Mouse (Mus musculus) testis, adult 2 months (tissue): ENCODE measurements around the gene Tmem254a. TPM values are rescaled to one million over a fixed set of nuclear protein-coding genes. Genes with fewer than 3 reads are reported as not detected.
"Not testable (repeated sequence)": the region's sequence is repeated elsewhere in the genome, so short reads cannot be mapped to it uniquely, and the experiment has no call there.

ENCODE experiments used
- H3K27ac ChIP-seq: fragments of 200-500 bp; 2 replicates; pipeline ENCODE4 v1.5.1; 2012; ENCODE audit warnings: low read depth, low read length; ENCODE audit not compliant: control insufficient read depth, insufficient read depth
- H3K27me3 ChIP-seq: fragments of 200-500 bp; 2 replicates; pipeline ENCODE4 v1.6.1; 2012; ENCODE audit warnings: mild to moderate bottlenecking, low read length, moderate library complexity; ENCODE audit not compliant: control insufficient read depth, insufficient read depth
- H3K36me3 ChIP-seq: fragments of 200-500 bp; 2 replicates; pipeline ENCODE4 v1.6.1; 2012; ENCODE audit warnings: mild to moderate bottlenecking, low read length; ENCODE audit not compliant: control insufficient read depth, insufficient read depth
- H3K4me1 ChIP-seq: fragments of 200-500 bp; 2 replicates; pipeline ENCODE4 v1.6.1; 2012; ENCODE audit warnings: low read length; ENCODE audit not compliant: control insufficient read depth, insufficient read depth
- H3K4me3 ChIP-seq: fragments of 200-500 bp; 2 replicates; pipeline ENCODE4 v1.5.1; 2012; ENCODE audit warnings: low read depth, mild to moderate bottlenecking, low read length, moderate library complexity, mixed read lengths; ENCODE audit not compliant: control insufficient read depth
- polyA plus RNA-seq: library from polyadenylated mRNA; depleted of rRNA; stranded (reverse); fragments of >200 nt; gene quantifications from 2 replicates; pipeline ENCODE4 v1.2.3, GENCODE M21; 2012; rRNA removed

Tmem254a gene
- 0.74 and 1.1 TPM in 2 replicates for polyA plus RNA-seq

DNA sequence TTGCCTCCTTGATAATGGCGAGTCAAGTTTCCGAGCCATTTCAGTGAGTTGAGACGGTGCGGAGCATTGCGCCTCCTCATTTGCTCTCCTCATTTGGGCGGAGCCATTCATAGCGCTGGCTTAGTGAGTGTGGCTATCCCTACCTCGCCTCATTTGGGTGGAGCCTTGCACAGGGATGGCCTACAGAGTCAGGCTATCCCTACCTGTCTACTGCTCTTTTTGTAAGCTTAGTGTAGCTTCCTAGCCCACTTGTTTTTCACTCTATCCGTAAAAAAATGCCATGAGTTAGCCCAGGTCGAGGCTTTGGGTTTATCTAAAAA is at the start of gene Tmem254a:
Gene Tmem254a, minus strand, starts transcription at position 111 of the 320 bp plus-strand sequence.
- not testable (repeated sequence) for H3K4me1 ChIP-seq, H3K36me3 ChIP-seq, H3K27ac ChIP-seq, H3K4me3 ChIP-seq, H3K27me3 ChIP-seq

DNA sequence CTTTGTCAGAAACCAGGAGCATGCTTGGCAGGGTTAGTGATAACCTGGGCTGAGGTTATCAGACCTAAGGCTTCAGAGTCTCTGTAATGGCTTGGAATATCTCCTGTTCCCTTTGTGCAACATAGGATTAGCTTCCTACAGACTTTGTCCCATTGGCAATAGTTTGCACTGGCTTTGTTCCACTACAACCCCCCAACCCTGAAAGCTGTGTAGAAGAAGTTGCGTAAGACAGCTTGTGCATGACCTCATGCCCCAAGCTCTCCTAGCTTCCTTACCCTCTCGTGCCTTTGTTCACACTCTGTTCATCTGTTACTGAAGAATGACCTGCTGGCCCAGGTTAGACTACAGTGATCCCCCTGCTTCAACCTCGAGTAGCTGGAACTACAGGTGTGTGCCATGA is 30.4 kb upstream of the Tmem254a start:
- H3K27ac ChIP-seq, H3K4me3 ChIP-seq, H3K4me1 ChIP-seq, H3K36me3 ChIP-seq, H3K27me3 ChIP-seq: not testable (repeated sequence)

DNA sequence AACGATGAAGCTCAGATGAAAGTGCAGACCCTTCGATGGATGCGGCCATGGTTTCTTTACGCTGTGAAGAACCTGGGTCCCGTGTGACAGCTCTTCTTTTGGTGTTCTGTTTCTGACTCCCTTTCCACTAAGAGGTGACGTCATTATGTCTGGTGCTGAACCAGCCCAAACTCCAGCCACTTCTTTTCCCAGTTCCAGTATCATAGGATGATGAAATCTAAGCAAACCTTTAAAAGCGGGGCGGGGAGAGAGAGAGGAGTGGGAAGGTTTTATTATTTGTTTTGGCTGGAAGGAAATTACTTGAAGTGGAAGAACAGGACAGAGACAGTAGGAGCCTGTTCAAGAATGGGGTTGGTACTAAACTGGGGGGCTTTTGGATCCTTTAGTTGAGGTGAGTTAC is 10.5 kb upstream of the Tmem254a start, which contains the start of gene Cphx1:
Gene Cphx1, plus strand, starts transcription at position 301 of the 400 bp plus-strand sequence.
- H3K27ac ChIP-seq, H3K27me3 ChIP-seq, H3K4me3 ChIP-seq, H3K4me1 ChIP-seq, H3K36me3 ChIP-seq: not testable (repeated sequence)

DNA sequence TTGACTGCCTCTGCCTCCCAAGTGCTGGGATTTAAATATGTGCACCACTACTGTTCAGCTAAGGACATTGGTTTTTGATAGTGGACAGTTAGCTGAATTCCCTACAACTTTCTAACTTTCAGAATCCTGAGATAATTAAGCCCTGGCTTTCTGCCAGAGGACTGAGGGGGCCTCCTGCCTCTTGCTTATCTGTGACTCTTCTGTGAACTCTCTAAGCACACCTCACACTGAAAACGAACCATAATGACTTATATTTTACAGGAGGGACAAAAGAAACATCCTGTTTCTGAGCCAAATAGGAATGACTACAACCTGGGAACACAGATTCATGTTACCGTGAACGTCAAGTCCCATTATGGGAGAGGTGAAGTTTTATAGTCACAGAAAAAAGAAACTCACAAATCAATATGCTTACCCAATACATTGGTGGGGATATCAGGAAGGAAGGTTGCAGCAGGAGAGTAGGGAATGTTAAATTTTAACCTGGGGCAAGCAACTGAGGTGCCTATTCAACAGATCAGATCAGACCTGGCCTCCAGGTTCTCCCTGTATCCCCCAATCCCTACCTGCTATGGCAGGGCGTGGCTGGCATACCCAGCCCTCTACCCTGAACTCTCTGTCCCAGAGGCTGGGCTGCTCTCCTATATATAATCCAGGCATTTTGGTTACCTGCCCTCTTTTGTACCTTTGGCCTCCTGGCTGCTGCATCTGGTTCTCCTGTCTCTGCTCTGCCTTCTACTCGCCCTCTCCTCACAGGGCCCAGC is 9.6 kb upstream of the Tmem254a start:
- H3K27ac ChIP-seq, H3K27me3 ChIP-seq, H3K4me3 ChIP-seq: not testable (repeated sequence)

DNA sequence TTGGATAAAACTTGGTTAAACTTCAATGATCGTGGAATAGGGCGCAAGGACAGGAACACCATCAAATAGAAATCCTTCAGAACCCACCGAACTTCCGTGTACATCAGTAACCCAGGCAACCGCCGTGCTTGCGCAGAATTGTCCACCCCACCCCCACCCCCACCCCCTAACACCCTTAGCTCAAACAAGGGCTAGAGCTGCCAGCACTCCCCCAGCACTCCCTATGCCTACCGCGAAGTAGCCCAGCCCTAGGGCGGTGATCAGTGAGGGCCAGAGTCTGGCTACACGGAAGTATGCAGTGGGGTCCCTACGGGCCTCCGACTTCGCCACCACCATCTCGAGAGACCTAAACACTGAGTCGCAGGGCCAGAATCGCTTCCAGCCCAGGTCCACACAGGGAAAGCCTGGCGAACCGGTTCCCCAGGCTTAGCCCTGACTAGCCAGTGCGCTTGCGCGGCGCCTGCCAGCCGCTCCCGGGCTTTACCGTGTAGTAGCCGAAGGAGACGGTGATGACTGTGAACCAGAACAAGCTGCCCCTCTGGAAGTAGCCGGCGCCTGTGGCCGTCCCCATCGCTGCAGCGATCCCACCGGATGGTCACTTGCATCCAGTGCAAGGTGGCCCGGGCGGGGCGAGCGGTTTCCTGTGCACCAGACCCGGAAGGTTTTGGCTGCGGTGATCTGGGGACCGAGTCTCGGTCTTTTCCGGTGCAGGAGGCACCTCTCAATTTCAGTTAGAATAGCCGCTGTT is 484 bp downstream of the Tmem254a start:
- H3K4me3 ChIP-seq, H3K4me1 ChIP-seq, H3K27me3 ChIP-seq, H3K27ac ChIP-seq, H3K36me3 ChIP-seq: not testable (repeated sequence)

More for the DNA sequence above, 9.6 kb upstream of the Tmem254a start:
- H3K4me1 ChIP-seq, H3K36me3 ChIP-seq: not testable (repeated sequence)

DNA sequence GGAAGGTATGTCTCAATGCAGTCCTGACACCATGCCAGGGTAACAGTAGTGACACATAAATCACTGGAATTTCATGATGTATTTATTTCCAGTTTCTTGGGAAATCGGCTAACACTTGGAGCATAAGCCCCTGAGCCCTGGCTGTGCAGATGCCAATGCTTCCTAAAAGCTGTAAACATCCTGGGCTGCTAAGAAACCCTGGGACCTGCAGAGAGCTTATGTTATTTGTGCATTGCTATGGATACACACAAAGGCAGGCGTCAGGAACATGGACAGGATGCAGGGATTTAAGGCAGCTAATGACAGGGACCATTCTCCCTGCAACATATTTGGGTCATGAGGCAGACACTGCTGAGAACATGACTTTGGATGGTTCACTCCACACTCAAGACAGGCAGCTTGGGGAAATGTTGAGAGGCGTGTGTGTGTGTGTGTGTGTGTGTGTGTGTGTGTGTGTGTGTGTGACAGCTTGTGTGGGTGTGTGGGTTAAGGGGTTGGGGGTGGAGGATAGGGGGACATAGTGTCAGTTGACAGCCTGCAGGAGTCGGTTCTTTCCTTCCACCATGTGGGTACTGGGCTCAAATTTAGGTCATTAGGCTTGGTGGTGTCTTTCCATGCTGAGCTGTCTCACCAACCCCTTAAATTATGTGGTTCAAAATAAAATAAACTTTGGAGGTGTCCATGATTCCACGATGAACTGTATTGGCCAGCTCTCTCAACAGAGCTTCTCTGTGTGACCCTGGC is 8.9 kb downstream of the Tmem254a start:
- H3K27me3 ChIP-seq, H3K4me3 ChIP-seq, H3K27ac ChIP-seq, H3K4me1 ChIP-seq, H3K36me3 ChIP-seq: not testable (repeated sequence)

DNA sequence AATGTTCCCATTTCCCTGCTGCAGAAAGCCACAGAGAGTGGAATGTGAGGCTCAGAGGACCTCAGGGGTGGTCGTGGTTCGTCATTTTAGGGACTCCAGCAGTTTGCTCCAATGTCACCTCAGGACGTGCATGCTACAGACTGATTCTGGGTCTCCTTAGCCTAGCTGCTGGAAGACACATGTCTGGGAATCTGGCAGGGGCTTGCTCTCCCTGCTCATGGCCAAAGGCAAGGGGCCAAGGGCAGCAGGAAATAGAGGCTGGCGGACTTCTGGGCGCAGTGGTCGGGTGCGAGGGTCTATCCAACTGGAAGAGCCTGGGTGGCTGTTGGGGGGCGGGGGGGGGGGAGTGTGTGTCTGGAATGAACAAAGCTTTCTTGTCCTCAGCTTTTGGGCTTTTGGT is 18.5 kb downstream of the Tmem254a start:
- H3K36me3 ChIP-seq, H3K4me1 ChIP-seq, H3K27ac ChIP-seq, H3K27me3 ChIP-seq, H3K4me3 ChIP-seq: not testable (repeated sequence)

DNA sequence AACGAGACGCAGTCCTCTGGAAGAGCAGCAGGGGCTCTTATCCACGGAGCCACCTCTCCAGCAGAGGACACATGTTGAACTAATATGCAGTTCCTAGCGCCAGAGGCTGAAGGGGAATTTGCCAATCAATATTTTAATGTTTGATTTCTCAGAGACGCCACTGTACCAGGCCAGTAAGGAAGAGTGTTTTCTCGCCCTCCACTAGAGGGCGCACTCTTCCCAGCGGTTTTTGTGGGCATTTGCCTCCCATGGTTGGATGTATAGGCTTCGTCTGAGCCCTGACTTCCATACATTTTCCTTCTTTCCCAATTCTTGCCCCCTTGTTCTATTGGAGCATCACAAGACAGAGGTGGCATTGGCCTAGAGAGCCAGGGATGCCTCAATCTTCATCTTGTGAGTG is 20.2 kb downstream of the Tmem254a start:
- H3K27ac ChIP-seq, H3K4me1 ChIP-seq, H3K4me3 ChIP-seq, H3K36me3 ChIP-seq, H3K27me3 ChIP-seq: not testable (repeated sequence)

DNA sequence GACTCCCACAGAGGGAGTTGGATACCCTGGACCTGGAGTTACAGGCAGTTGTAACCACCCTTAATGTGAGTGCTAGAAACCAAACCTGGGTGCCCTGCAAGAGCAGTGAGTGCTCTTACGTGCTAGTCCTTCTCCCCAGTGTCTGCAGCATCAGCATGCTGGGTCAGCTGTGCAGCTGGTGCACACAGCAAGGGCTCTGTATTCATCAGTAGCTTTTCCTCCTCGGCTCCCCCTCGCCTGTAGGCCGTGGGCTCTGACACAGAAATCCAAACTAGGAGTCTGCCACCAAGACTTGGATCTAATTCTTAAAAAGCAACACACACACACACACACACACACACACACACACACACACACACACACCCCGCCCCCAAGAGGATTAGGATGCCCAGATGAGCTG is 22.2 kb downstream of the Tmem254a start:
- not testable (repeated sequence) for H3K36me3 ChIP-seq, H3K4me1 ChIP-seq, H3K27me3 ChIP-seq, H3K27ac ChIP-seq, H3K4me3 ChIP-seq

DNA sequence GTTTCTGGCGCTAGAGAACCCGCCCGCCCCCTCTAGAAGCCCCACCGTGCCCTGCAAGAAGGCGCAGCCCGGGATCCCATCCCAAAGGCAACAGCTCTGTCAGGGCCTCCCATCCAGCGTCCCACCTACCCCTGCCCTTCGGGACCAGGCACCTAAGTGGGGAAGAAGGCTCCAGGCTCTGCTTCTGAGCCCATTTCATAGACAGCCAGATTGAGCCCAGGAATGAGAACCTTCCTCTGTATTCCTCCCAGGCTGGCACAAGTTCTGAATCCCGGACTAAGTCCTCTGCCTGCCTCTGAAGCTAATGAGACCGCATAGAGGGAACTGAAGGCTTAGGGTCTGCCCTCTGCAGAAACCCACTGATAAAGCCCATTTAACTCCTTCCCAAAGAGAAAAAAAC is 24.5 kb downstream of the Tmem254a start, which contains the start of gene Plac9a:
Gene Plac9a, minus strand, starts transcription at position 101 of the 400 bp plus-strand sequence.
- H3K27me3 ChIP-seq, H3K36me3 ChIP-seq, H3K4me3 ChIP-seq, H3K27ac ChIP-seq, H3K4me1 ChIP-seq: not testable (repeated sequence)

DNA sequence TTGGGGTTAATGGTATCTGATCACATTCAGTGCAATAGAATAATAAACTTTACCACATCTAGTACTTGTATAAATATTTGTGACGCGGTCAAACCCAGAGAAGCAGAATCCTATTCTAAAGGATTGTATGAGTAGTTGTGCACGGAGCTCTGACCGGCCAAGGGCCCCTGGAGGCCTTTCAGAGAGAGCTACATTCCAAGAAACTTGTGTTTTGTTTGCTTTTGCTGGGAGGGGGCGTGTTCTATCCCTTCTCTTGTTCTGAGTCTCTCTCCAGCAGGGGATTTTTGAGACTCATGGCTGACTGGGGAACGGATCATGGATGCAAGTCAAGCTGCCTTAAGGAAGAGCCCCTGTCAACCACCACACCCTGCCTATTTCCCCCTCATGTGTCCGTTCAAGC is 31.8 kb downstream of the Tmem254a start:
- not testable (repeated sequence) for H3K27me3 ChIP-seq, H3K4me3 ChIP-seq

More for the DNA sequence above, 31.8 kb downstream of the Tmem254a start:
- H3K27ac ChIP-seq, H3K36me3 ChIP-seq, H3K4me1 ChIP-seq: not testable (repeated sequence)
